Mouse (Mus musculus) right cerebral cortex, postnatal 10 days (tissue): ENCODE measurements around the gene Cenps.
A peak's percentile ranks its signal among the peaks of the same experiment; 100 is the strongest.

Experiments used
- DNase-seq, 2 experiments: peaks; one replicate each; pipeline ENCODE4 v3.0.0; 2021; ENCODE audit warnings: low spot score in 2 of 2

Gene Cenps

GRCm38 (mm10) chr4:149157415-149157973 is 20.1 kb upstream of the Cenps start:
- DNase-seq: no peak

GRCm38 (mm10) chr4:149155711-149156110 is 18.3 kb upstream of the Cenps start:
- DNase-seq: no peak

- DNase-seq: no peak
Observed at GRCm38 (mm10) chr4:149154859-149155258, 17.4 kb upstream of the Cenps start.

DNA sequence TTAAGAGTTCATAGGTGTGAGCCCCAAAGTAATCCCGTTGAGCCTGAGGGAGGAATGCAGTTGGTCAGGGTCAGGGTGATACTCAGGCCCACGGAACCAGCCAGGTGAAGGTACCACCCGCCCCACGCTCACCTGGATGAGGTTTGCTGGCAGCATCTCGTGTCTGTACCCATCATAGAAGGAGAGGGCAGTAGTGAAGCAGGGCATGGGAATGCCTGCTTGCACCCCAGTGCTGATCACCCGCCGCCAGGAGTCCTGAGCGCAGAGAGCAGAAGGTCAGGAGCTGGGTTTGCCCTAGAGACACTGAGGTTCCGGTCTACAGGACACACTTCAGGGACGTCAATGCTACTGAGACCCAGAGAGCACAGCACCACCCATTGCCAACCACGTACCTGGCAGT is 13.3 kb upstream of the Cenps start:
- DNase-seq: no peak

DNA sequence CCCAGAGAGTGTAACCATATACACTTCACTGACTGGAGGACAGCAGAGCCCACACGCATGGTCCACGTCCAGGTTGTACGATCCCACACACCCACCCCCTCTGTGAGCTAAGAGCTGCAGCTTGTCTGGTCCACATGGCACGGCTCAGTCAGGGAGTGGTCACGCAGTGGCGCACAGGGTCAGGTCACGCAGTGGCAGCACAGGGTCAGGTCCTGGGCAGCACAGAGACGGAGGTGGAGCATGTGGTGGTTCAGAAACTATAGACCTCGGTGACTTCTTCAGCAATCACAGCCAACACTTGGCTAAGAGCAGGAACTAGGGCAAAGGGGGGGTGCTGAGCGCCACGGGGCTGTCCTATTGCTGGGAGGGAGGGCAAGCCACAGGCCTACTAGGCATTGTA is 12.8 kb upstream of the Cenps start:
- no peak for DNase-seq

DNA sequence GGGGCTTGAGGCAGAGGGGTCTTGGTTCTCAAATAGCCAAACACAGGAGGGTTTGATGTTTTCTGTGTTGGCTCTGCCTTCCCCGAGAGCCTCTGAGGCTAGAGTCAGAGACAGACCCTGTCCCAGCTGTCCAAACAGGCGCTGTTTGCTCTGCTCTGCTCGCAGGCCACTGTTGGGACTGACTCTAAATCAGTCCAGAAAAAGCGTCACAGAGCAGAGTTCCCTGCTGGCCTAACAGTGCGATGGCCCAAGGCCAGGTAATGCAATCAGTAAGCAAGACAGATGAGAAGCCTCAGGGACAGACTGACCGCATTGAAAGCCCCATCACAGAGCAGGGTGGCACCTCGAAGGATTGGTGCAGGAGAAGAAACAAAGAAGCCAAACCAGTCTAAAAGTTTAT is 12.2 kb upstream of the Cenps start:
- DNase-seq: no peak

DNA sequence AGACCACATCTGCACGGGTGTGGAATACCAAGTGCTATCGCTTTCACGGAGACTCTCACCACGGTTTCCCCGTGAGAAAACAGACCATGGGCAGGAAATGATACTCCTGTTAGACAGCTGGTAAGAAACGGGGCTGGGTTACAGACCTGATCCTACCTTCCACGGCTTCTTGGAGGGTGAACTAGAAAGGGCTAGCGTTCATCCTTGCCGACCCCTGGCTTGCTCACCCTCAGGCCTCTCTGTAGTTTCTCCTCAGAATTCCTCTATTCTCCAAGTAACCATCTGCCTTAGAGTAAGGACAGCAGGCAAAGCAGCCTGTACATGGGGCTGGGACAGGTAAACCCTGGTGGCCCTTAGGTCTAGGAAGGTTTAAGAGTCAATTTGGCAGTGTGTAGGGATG is 11.8 kb upstream of the Cenps start:
- DNase-seq: no peak

DNA sequence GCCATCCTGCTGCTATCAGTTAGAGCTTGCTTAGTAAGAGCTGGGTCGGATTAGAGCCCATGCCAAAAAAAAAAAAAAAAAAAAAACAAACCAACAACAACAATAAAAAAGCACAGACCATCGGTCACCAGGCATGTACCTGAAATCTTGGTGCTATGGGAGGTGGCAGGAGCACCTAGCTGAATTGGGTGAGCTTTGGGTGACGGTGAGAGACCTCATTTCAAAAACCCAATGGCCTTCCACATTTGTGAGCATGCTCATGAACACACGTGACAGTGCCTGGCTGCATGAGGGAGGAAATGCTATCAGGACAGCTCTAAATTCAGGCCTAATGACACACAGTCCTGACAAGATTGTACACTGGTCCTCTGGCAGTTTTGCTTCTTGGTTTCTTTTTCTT is 10.7 kb upstream of the Cenps start:
- DNase-seq: no peak

GRCm38 (mm10) chr4:149147528-149147927 is 10.1 kb upstream of the Cenps start:
- DNase-seq: no peak

DNA sequence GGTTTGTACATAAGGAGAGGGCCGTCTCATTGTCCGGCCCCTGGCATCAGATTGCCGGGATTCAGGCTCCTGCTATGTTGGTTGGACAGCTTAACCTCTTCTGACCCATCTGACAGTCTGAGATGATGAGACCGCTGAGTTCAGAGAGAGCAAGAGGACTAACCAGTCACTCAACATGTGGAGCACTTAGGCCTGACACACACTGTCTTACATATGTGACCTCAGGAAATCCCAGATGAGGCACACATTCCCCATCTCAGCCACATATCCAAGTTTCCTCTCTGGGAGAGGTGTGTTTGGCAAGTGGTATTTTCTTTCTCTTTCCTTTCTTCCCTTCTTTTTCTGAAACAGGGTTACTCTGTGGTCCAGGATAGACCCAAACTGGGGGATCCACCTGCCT is 7.7 kb upstream of the Cenps start:
- no peak for DNase-seq

GRCm38 (mm10) chr4:149144459-149144858 is 7.0 kb upstream of the Cenps start:
- DNase-seq: peak; percentile 84 to 89

DNA sequence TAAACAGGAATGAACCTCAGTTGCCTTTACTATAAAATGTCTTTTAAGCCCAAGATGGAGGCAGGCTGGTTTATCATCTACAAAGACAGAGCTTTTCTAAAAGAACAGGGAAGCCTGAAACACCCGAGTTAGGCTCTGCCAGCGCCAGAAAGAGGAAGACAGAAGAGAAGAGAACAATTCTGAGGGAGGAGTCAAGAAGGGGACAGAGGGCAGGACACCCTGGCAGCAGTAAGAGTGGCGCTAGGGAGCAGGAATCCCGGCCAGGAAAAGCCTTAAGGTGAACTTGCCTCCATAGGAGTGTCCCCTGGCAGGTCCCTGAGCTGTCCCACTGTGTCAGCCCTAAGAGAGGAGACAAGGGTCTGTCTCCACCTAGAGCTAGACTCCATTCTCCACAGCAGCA is 6.2 kb upstream of the Cenps start:
- no peak for DNase-seq

DNA sequence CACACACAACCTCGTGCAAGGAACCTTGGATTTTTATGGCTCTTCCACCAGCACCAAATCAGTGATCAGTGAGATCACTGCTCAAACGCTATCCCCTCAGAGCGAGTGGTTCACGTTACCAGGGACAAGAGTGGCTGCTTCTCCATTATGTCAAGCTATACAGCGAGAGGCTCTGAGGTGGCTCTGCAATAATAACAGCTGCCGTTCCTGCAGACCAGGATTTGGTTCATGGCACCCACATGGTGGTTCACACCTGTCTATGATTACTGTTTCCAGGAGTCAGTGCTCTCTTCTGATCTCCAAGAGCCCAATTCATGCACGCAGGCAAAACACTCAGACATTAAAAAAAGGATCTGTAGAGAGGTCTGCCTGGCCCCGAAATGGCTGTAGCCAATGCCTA is 1.1 kb upstream of the Cenps start:
- no peak for DNase-seq

GRCm38 (mm10) chr4:149136116-149136850 is 1.1 kb downstream of the Cenps start:
- no peak for DNase-seq

DNA sequence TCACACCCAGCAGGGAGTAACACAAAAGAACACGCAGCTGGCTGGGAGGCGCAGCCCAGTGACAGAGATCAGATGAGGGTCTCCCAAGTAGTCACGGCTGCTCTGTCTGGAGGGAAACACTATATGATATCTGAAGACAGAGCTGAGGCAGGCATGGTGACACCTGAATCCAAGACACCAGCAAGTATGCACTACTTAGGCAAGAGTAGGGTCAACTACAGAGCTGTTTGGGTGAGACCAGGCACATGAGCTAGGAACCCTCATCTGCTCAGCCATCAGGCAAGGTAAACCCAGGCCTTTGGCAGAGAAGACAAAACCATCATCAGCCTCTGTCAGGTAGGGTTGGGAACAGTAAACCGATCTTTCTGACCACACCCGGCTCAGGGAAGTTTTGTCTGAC is 4.0 kb downstream of the Cenps start:
- no peak for DNase-seq

GRCm38 (mm10) chr4:149131789-149132565 is 5.5 kb downstream of the Cenps start:
- no peak for DNase-seq

DNA sequence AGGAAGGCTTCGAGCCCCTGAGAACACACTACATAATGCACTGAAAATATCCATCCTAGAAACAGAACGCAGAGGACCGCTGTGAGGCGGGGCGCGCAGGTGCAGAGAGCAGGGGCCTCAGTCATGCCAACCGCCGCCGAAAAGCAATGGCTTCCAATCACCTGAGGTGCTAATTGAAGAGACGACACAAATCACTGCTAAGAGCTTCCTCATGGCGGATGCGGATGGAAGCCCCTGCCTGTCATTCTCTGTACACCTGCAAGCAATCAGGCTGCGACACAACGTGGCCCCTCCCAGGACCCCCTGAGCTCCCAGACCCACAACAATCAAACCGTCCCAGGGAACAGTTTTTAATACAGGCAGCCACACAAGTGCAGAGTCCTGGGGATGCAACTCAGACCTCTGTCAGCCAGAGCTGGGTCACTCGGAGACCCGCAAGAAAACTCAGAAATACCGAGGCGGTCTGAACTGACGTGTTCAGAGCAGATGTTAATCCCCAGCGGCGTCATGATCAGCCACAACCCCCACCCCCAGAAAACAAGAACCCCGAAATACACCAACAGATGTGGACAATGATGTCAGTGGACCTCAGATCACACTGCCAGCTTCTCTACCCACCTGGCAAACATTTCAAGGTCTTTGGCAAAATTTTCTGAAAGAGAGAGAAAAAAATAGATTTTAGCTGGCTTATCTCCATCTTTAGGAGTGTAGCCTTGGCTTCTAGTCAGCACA is 6.2 kb downstream of the Cenps start:
- no peak for DNase-seq

- no peak for DNase-seq
Observed at GRCm38 (mm10) chr4:149128467-149128866, 9.0 kb downstream of the Cenps start.

GRCm38 (mm10) chr4:149126663-149127062 is 10.8 kb downstream of the Cenps start, which contains the start of gene Cort:
Gene Cort, minus strand, starts transcription at chr4:149126763.
- no peak for DNase-seq

DNA sequence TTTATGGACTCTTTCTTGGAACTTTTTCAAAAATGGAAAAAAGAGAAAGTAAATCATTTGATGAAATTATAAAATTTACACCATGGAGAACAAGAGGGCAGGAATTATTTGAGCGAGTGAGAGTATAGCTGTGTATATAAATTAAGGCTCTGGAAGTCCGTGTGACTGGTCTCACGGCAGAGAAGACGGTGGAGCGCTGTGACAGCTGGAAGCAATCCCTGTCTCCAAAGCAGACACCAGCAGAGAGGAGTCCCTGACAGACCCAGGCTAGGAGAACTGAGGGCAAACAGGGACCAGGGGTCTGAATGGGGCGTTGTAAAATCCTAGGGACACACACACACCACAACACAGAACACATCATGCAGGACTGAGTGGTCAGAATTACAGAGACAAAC is 11.3 kb downstream of the Cenps start:
- no peak for DNase-seq

GRCm38 (mm10) chr4:149125341-149126114 is 11.9 kb downstream of the Cenps start:
- no peak for DNase-seq

GRCm38 (mm10) chr4:149123432-149123831 is 14.0 kb downstream of the Cenps start:
- DNase-seq: no peak
